Mouse (Mus musculus): ENCODE data around the gene Kif13a. TPM values are rescaled to one million over a fixed set of nuclear protein-coding genes. Genes with fewer than 3 reads are reported as not detected.

Kif13a gene
- polyA plus RNA-seq (2015; fragmentation: Nextera tagmentation; extraction: Ambion mirVana) = 7.9 and 9.1 TPM in 2 replicates

DNA sequence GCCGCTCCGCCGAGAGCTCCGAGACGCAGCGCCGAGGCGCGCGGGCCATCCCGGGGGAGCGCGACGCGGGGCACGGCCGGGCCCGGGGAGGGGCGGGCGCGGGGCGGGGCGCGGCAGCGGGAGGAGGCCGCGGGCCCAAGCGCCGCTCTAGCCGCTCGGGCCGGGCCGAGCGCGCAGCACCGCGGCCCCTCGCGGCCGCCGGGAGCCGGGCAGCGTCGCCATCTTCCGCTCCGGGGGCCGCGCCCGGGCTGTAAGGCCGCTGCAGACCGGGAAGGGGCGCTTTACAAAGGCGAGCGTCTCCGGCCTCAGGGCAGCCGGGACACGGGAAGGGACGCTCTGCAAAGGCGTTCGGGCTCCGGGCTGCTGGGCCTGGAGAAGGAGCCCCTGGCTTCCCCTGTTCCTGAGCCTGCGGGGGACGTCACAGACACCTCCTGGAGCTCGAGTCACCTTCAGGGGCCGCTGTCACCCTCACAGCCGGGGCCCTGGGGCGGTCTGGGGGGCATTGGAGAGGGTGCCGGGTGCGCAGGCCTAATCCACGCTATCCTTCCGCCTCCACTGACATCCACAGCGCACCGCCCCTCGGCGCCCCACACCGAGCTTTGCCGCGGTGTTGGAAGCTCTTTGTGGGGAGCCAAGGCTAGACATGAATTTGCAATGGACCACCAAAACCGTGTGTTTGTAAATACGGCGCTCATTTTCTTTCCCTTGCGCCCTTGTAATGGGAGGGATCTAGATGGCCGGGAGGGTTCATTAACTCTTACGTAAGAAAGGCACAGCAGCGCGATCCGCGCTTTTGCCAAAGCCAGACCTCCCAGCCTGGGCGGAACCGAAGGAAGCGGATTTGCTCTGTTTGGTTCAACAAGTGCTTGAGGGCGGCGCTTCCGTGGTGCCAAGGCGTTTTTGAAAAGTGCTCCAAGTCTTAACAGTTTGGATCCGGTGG is at the start of gene Kif13a:
TSS of gene Kif13a (minus strand) at position 149 of the 940 bp plus-strand sequence.
- H3K4me2 ChIP-seq (ENCODE audit: low read depth, low read length) = peak within 1 kb of the TSS; percentile 86
- H3K27ac ChIP-seq (ENCODE audit: low read length) = peak within 1 kb of the TSS; percentile 99
- no peaks in the 10 kb centered on the region for H3K36me3 ChIP-seq (ENCODE audit: control insufficient read depth, insufficient read depth, low read length)
- peak; percentile 84 for ATAC-seq (ENCODE audit: insufficient read depth, low FRiP score)
- H3K9ac ChIP-seq (ENCODE audit: low read length) = peak within 1 kb of the TSS; percentile 84
- H3K4me3 ChIP-seq (replicated peaks; ENCODE audit: low read length) = peak within 1 kb of the TSS; percentile 84
- H3K27me3 ChIP-seq (ENCODE audit: control insufficient read depth, insufficient read depth, low read length) = no peaks in the 10 kb centered on the region
- under 1% methylated on average over 77 of the region's 96 CpGs for WGBS
- H3K4me1 ChIP-seq (ENCODE audit: control insufficient read depth, insufficient read depth, low read length) = peaks cover 13% of the 10 kb centered on the region; the same call in 1 of the 2 replicates
- no peaks in the 10 kb centered on the region for H3K9me3 ChIP-seq (replicated peaks; ENCODE audit: control insufficient read depth, low read length)

DNA sequence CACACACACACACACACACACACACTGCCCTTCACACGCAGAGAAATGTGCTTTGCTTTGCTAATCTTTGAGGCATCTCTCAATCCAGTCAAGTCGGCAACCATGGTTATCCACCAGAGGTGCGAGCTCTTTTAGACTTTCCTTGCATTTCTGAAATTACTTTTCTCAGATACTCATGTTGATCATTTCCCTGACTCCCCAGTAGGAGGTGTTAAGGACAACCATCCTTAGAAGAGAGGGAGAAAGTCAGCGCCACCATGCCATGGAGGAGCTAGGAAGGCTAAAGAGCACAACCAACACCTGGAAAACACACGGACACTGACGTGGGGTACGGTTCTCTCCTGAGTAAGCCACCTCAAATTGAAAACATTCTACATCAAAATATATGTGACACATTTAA is 46.9 kb upstream of the Kif13a start:
- no peak overlapping the region for H3K27ac ChIP-seq (ENCODE audit: low read length)
- H3K27me3 ChIP-seq (ENCODE audit: control insufficient read depth, insufficient read depth, low read length) = no peaks in the 10 kb centered on the region
- H3K36me3 ChIP-seq (ENCODE audit: control insufficient read depth, insufficient read depth, low read length) = no peaks in the 10 kb centered on the region
- H3K4me3 ChIP-seq (replicated peaks; ENCODE audit: low read length) = no peak overlapping the region
- H3K9me3 ChIP-seq (replicated peaks; ENCODE audit: control insufficient read depth, low read length) = no peaks in the 10 kb centered on the region
- H3K9ac ChIP-seq (ENCODE audit: low read length) = no peak overlapping the region
- no peak overlapping the region for H3K4me2 ChIP-seq (ENCODE audit: low read depth, low read length)
- 83% methylated on average over 7 of the region's 7 CpGs for WGBS
- no peak for ATAC-seq (ENCODE audit: insufficient read depth, low FRiP score)
- no peaks in the 10 kb centered on the region for H3K4me1 ChIP-seq (ENCODE audit: control insufficient read depth, insufficient read depth, low read length)

DNA sequence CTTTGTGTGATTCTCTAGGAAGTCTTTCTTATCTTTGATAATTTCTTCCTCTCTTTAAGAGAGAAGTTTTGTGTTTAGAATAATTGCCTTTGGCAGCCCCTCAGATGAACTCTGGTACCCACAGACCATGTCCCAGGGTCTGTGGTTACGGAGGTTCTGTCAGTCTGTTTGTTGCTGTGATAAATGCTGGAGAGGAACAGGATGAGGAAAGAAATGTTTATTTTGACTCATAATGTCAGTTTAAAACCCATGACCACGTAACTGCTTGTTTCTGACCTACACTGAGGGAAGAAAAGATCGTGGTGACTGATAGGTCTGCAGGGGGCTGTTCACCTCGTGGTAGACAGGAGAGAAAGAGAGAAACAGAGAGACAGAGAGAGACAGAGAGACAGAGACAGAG is 46.3 kb upstream of the Kif13a start:
- ATAC-seq (ENCODE audit: insufficient read depth, low FRiP score) = no peak
- 30% methylated on average over 4 of the region's 4 CpGs for WGBS
- no peak overlapping the region for H3K4me3 ChIP-seq (replicated peaks; ENCODE audit: low read length)

DNA sequence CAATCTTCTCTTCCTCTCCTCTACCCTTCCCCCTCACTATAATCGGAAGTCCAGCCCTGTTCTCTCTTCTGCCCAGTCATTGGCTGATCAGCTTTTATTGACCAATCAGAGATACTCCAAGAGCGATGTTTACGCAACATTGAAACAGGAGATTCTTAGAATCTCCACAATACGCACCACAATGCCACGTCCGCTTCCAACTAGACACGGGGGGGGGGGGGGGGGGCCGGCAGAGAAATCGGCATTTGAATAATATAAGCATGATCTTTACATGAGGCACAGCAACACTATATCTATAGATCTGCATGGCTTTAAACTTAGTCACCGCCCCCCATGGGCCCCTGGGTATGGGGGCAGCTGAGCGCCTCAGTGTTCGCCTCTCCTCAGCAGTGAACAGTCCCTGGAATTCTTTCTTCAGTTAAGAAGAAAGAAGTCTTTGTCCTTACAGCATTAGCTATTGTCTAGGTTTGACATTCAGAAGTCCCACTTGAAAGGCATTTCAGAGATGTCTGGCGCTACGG is 45.4 kb upstream of the Kif13a start:
- Histone ChIP-seq H3K9me3 (replicated peaks; ENCODE audit: control insufficient read depth, low read length) (no peaks in the 10 kb centered on the region), H3K27ac (ENCODE audit: low read length) (no peak overlapping the region), H3K9ac (ENCODE audit: low read length) (no peak overlapping the region), H3K4me2 (ENCODE audit: low read depth, low read length) (peak overlapping the region; percentile 32; the same call in 1 of the 2 replicates), H3K4me3 (replicated peaks; ENCODE audit: low read length) (no peak overlapping the region), H3K27me3 (ENCODE audit: control insufficient read depth, insufficient read depth, low read length) (no peaks in the 10 kb centered on the region), H3K36me3 (ENCODE audit: control insufficient read depth, insufficient read depth, low read length) (no peaks in the 10 kb centered on the region), H3K4me1 (ENCODE audit: control insufficient read depth, insufficient read depth, low read length) (no peaks in the 10 kb centered on the region)
- no peak for ATAC-seq (ENCODE audit: insufficient read depth, low FRiP score)
- 56% methylated on average over 14 of the region's 14 CpGs for WGBS

More for the DNA sequence above, 46.3 kb upstream of the Kif13a start:
- Histone ChIP-seq H3K4me2 (ENCODE audit: low read depth, low read length) (no peak overlapping the region), H3K4me1 (ENCODE audit: control insufficient read depth, insufficient read depth, low read length) (no peaks in the 10 kb centered on the region), H3K27ac (ENCODE audit: low read length) (no peak overlapping the region), H3K9ac (ENCODE audit: low read length) (no peak overlapping the region), H3K9me3 (replicated peaks; ENCODE audit: control insufficient read depth, low read length) (no peaks in the 10 kb centered on the region), H3K36me3 (ENCODE audit: control insufficient read depth, insufficient read depth, low read length) (no peaks in the 10 kb centered on the region), H3K27me3 (ENCODE audit: control insufficient read depth, insufficient read depth, low read length) (no peaks in the 10 kb centered on the region)

DNA sequence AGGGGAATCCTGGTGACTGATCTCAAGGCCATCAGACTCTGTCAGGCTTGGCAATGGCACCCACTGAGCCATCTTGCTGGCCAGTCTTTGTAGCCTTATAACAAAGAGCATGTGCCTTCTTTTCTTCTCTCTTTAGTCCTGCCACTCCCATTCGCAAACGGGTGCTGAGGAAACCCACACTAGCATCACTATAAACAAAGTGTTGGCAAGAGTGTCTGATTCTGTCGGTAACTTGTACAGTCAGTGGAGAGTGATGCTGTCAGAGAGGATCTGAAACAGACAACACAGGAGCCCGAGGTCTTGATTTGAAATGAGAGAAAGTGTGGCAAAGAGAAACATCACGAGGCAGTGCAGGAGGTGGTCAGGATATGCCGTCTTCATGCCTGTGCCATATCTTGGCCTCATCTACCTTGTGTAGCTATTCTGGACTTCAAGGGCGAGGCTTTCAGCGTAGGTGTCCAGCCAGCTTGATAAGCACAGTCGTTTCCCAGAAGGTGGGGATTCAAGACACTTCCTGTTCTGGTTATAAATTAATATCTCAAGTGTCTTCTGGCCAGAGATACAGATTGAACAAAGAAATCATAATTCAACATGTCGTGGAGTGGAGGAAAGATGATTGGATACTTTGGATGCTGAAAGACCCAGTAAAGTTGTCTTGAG is 40.7 kb upstream of the Kif13a start:
- H3K9me3 ChIP-seq (replicated peaks; ENCODE audit: control insufficient read depth, low read length) = no peaks in the 10 kb centered on the region
- no peaks in the 10 kb centered on the region for H3K27me3 ChIP-seq (ENCODE audit: control insufficient read depth, insufficient read depth, low read length)
- no peak overlapping the region for H3K27ac ChIP-seq (ENCODE audit: low read length)
- H3K4me3 ChIP-seq (replicated peaks; ENCODE audit: low read length) = no peak overlapping the region
- no peaks in the 10 kb centered on the region for H3K36me3 ChIP-seq (ENCODE audit: control insufficient read depth, insufficient read depth, low read length)
- no peaks in the 10 kb centered on the region for H3K4me1 ChIP-seq (ENCODE audit: control insufficient read depth, insufficient read depth, low read length)
- no peak for ATAC-seq (ENCODE audit: insufficient read depth, low FRiP score)
- H3K9ac ChIP-seq (ENCODE audit: low read length) = no peak overlapping the region
- no peak overlapping the region for H3K4me2 ChIP-seq (ENCODE audit: low read depth, low read length)
- WGBS = 53% methylated on average over 10 of the region's 10 CpGs

DNA sequence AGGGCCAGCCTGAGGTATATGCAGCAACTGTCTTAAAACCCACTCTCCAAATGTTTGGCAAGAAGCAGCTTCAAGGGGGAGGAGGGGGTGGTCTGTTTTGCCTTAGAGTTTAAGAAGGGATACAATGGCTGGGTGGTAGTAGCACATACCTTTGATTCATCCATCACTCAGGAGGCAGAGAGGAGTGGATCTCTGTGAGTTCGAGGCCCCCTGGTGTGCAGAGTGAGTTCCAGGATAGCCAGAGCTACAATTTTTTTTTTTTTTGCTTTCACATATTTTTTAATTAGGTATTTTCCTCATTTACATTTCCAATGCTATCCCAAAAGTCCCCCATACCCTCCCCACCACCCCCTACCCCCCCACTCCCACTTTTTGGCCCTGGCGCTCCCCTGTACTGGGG is 39.0 kb upstream of the Kif13a start:
- no peak overlapping the region for H3K27ac ChIP-seq (ENCODE audit: low read length)
- ATAC-seq (ENCODE audit: insufficient read depth, low FRiP score) = no peak
- H3K4me1 ChIP-seq (ENCODE audit: control insufficient read depth, insufficient read depth, low read length) = no peaks in the 10 kb centered on the region
- 79% methylated on average over 2 of the region's 2 CpGs for WGBS
- no peaks in the 10 kb centered on the region for H3K27me3 ChIP-seq (ENCODE audit: control insufficient read depth, insufficient read depth, low read length)
- H3K9ac ChIP-seq (ENCODE audit: low read length) = no peak overlapping the region
- no peaks in the 10 kb centered on the region for H3K36me3 ChIP-seq (ENCODE audit: control insufficient read depth, insufficient read depth, low read length)
- H3K4me3 ChIP-seq (replicated peaks; ENCODE audit: low read length) = no peak overlapping the region
- no peak overlapping the region for H3K4me2 ChIP-seq (ENCODE audit: low read depth, low read length)
- no peaks in the 10 kb centered on the region for H3K9me3 ChIP-seq (replicated peaks; ENCODE audit: control insufficient read depth, low read length)

DNA sequence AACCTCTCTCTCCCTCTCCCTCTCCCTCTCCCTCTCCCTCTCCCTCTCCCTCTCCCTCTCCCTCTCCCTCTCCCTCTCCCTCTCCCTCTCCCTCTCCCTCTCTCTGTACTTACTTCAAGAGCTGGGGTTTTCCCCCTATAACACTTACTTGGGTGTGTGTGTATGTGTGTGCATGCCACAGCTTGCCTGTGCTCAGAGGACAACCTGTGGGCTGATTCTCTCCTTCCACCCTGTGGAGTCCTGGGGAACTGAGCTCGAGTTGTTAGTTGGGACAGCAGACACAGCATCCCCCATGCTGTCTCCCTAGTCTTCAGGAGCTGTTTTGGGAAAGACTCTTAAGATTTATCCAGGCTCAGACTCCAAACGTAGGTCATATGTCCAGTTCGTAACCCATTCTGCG is 37.6 kb upstream of the Kif13a start:
- H3K4me3 ChIP-seq (replicated peaks; ENCODE audit: low read length) = no peak overlapping the region
- H3K4me1 ChIP-seq (ENCODE audit: control insufficient read depth, insufficient read depth, low read length) = no peaks in the 10 kb centered on the region
- no peaks in the 10 kb centered on the region for H3K9me3 ChIP-seq (replicated peaks; ENCODE audit: control insufficient read depth, low read length)
- no peak overlapping the region for H3K9ac ChIP-seq (ENCODE audit: low read length)
- H3K4me2 ChIP-seq (ENCODE audit: low read depth, low read length) = no peak overlapping the region
- peak overlapping the region; percentile 11; the same call in 1 of the 2 replicates for H3K27ac ChIP-seq (ENCODE audit: low read length)
- no peaks in the 10 kb centered on the region for H3K27me3 ChIP-seq (ENCODE audit: control insufficient read depth, insufficient read depth, low read length)
- H3K36me3 ChIP-seq (ENCODE audit: control insufficient read depth, insufficient read depth, low read length) = no peaks in the 10 kb centered on the region
- ATAC-seq (ENCODE audit: insufficient read depth, low FRiP score) = no peak
- 75% methylated on average over 4 of the region's 4 CpGs for WGBS

DNA sequence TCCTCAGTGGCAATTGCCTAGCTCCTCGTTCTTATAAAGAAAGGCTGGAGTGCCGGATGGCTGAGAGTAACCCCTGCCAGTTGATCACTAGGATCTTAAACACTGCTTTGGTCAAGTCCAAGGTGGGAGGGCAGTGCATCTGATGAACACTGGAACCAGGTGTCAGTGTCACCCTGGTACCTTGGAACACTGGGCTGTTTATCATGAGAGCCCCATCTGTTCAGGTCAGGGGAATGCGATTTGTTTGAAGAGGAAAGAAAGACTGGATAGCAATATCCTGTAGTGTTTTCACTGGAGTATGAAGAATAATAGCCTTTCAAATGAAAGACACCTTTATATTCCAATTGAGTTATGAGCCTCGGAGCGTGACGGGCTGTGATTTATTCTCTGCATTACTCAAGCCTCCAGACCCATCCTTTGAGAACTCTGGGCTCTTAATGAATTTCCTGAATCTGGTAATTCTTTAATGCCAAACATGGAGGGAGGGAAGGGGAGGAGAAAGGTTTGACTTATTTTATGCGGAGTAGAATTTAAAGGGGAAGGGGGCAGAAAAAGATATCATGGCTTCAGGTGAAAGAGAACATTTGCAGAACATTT is 31.3 kb upstream of the Kif13a start:
- no peaks in the 10 kb centered on the region for H3K4me1 ChIP-seq (ENCODE audit: control insufficient read depth, insufficient read depth, low read length)
- no peaks in the 10 kb centered on the region for H3K9me3 ChIP-seq (replicated peaks; ENCODE audit: control insufficient read depth, low read length)
- H3K27me3 ChIP-seq (ENCODE audit: control insufficient read depth, insufficient read depth, low read length) = no peaks in the 10 kb centered on the region
- H3K9ac ChIP-seq (ENCODE audit: low read length) = no peak overlapping the region
- no peak overlapping the region for H3K4me3 ChIP-seq (replicated peaks; ENCODE audit: low read length)
- no peak overlapping the region for H3K4me2 ChIP-seq (ENCODE audit: low read depth, low read length)
- no peak for ATAC-seq (ENCODE audit: insufficient read depth, low FRiP score)
- 55% methylated on average over 7 of the region's 7 CpGs for WGBS
- H3K27ac ChIP-seq (ENCODE audit: low read length) = no peak overlapping the region
- no peaks in the 10 kb centered on the region for H3K36me3 ChIP-seq (ENCODE audit: control insufficient read depth, insufficient read depth, low read length)
